Mouse (Mus musculus): ENCODE measurements at regions not wholly inside any gene's neighbourhood (a gene's known extent, or its start where the extent isn't known, plus 50 kb on each side); places are given as distances from the start of the nearest gene placed in this dataset.
"Not testable (repeated sequence)": the region's sequence is repeated elsewhere in the genome, so short reads cannot be mapped to it uniquely, and the experiment has no call there.

GRCm38 (mm10) chr1:164744955-164745608 lies 51.4 kb upstream of the Dpt start:
- no peak for DNase-seq (ENCODE audit: extremely low read depth, insufficient read length, low spot score)

DNA sequence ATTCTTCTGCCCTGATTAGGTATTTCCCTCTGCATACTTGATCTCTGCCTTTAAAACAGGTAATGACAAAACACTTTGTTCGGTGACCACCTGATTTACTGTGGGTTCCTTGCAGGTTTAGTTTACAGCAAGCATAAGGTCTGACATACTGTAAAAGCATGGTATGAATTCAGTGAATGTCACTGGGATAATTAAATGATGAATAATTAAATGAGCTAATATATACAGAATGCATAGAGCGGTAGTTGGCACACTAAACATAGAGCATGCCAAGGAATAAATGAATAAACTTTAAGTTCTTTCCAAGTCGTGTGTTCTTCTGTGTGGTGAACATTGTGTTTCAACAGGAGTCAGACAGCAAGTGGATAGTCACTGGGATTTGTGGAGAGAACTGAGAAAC lies 51.9 kb upstream of the Dpt start:
- DNase-seq (ENCODE audit: extremely low read depth, insufficient read length, low spot score) = no peak

- DNase-seq (ENCODE audit: extremely low read depth, insufficient read length, low spot score) = not testable (repeated sequence)
Measured at GRCm38 (mm10) chr1:164742897-164743296, 53.5 kb upstream of the Dpt start.

DNA sequence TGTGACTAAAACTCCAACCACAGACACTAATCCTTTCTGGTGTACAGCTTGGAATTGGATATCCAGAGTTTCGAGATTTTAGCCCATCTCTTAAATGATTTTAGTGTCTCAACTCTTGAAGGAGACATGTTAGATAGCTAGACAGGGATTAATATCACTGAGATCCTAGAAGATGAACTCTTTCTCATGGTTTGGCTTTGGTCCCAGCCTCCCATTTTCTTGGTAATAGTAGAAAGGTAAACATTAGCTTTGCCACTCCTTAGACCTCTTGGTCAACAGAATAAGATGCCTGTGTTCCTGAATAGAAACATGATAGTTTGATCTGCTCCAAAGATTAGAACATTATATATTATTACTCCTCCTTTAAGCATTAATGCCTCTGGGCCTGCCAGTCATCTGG lies 60.8 kb upstream of the Dpt start:
- DNase-seq (ENCODE audit: extremely low read depth, insufficient read length, low spot score) = no peak

DNA sequence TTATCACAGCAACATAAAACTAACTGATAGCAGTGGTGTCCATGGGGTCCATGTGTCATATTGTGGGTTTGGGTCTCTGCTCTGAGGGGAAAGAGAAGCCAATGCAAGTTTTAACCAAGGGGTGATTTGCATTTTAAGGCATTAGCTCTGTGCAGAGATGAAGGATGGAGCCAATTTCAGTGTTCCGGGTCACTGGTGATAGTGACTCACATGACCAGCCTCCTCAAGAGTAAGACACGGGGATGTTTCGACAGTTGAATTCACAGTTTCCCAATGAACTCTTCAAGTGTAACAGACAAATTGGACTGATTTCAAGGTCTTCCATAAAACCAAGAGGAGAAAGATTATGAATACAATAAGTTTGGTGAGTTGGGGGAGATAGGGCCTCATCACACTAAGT lies 62.7 kb upstream of the Dpt start:
- DNase-seq (ENCODE audit: extremely low read depth, insufficient read length, low spot score) = no peak

- no peak for DNase-seq (ENCODE audit: extremely low read depth, insufficient read length, low spot score)
Measured at GRCm38 (mm10) chr1:164722054-164722453, 74.4 kb upstream of the Dpt start.

- DNase-seq (ENCODE audit: extremely low read depth, insufficient read length, low spot score) = no peak
Measured at GRCm38 (mm10) chr1:164714905-164715304, 81.5 kb upstream of the Dpt start.

DNA sequence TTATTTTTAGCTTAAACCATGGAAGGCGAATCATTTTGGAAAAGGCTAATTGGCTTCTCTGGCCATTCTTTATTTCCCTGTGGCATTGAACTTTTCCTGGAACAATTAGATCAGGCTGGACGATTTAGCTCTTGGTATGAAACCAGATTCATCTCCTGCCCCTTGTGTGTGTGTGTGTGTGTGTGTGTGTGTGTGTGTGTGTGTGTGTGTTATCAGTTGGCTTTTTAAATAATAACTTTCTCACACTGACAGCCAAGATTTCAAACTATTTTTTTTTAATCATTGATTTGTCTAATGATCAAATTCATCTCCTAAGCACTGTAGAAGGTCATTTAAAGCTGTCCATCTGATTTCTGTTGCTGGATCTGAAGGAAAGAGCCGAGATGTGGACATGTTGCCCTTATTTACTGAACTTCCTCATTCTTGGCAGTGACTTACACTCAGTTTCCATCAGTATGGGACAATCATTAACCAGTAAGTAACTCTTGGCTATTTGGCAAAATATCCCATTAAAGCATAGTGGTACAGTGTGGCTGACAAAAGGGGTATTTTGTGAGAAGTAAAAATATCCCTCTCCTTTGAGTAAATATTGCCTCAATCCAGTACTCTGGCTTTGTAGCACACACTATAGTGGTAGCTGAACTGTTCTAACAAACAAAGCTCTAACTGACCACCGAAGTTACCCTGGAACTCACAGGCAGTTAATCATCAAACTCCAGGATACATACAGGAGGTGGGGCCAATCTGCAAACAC lies 82.5 kb upstream of the Dpt start:
- no peak for DNase-seq (ENCODE audit: extremely low read depth, insufficient read length, low spot score)

DNA sequence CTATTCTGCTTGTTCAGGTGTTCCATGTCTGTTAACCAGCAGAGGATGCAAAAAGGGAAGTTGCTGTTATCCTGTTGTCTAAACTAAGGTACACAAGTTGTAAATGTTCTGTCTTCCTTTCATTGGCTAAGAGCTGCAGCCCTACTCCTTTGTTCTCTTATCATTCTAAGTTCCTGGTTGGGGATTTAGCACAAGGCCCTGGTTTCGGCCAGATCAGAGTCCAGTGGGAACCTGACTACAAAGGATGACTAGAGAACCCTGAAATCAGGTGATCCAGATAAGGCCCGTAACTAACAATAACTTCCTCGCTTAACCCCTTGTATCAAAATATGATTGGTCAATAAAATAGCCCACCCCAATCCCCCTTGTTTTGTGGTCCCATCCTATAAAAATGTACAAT lies 83.9 kb upstream of the Dpt start:
- no peak for DNase-seq (ENCODE audit: extremely low read depth, insufficient read length, low spot score)

- DNase-seq (ENCODE audit: extremely low read depth, insufficient read length, low spot score) = no peak
Measured at GRCm38 (mm10) chr1:164704397-164705091, 91.9 kb upstream of the Dpt start.

DNA sequence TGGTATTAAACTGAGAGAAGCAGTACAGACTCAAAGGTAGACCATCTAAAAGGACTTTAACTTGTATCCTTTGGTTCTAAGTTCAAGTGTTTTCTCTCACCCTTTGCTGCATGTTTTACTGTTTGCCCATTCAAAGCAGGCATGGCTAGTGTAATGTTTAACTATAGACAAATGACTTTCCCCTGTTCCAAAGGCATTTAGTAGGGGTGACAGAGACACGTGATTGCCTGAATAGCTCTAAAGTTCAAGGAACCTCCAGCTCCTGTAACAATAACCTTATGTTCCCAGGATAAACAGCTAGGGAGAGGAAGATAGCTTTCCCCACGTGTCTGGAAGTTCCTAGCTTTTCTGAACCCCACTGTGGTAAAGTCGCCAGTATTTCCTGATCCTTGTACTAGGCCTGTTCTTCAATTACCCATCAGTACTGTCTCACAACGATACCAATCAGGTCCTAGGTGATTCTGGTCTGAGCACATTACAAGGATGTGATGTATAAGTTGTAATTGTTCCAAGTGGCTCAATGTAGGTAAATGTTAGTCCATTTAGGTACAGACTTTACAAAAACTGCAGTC lies 92.8 kb upstream of the Dpt start:
- DNase-seq (ENCODE audit: extremely low read depth, insufficient read length, low spot score) = no peak

GRCm38 (mm10) chr1:164690055-164690454 lies 106.4 kb upstream of the Dpt start:
- DNase-seq (ENCODE audit: extremely low read depth, insufficient read length, low spot score) = no peak

- no peak for DNase-seq (ENCODE audit: extremely low read depth, insufficient read length, low spot score)
Measured at GRCm38 (mm10) chr1:164689311-164689710, 107.1 kb upstream of the Dpt start.

DNA sequence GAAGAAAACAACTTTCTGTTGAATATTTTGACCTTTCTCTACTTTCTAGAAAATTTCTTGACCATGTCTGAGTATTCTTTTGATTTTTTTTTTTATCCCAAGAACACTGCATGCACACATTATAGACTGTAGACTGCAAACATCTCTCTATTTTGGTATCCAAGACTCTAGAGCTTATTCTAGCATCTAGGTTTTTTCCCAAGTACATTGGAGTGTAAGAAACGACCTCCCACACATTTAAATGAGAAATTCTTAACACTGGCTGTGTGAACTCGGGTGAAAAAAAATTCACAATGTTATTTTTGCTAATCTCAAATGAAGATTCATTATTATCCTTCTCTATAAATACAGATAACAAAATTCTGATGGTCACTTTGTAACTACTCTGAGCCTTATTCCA lies 112.0 kb upstream of the Dpt start:
- no peak for DNase-seq (ENCODE audit: extremely low read depth, insufficient read length, low spot score)

GRCm38 (mm10) chr1:164683788-164684187 lies 112.7 kb upstream of the Dpt start:
- DNase-seq (ENCODE audit: extremely low read depth, insufficient read length, low spot score) = no peak

GRCm38 (mm10) chr1:164682867-164683599 lies 113.4 kb upstream of the Dpt start:
- DNase-seq (ENCODE audit: extremely low read depth, insufficient read length, low spot score) = no peak

DNA sequence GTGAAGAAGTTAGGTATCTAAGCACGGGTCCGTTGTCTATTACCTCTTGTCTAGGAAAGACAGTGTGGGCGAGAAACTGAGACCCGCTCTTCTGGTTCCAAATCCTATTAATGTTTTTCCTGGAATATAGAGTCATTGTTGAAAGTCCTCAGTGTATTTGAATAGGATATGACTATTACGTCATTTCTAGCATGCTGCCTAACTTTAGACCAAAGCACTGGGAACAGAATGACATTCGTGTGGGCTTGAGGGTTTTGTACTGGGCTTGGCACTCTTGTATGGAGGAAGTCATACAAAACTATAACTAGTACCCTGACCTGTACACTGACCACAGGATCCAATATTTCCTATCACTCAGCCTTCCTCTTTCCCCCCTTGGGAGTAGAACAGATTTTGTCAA lies 114.0 kb upstream of the Dpt start:
- no peak for DNase-seq (ENCODE audit: extremely low read depth, insufficient read length, low spot score)

GRCm38 (mm10) chr1:164681582-164681981 lies 114.9 kb upstream of the Dpt start:
- DNase-seq (ENCODE audit: extremely low read depth, insufficient read length, low spot score) = no peak

GRCm38 (mm10) chr1:164678303-164678702 lies 118.1 kb upstream of the Dpt start:
- no peak for DNase-seq (ENCODE audit: extremely low read depth, insufficient read length, low spot score)

DNA sequence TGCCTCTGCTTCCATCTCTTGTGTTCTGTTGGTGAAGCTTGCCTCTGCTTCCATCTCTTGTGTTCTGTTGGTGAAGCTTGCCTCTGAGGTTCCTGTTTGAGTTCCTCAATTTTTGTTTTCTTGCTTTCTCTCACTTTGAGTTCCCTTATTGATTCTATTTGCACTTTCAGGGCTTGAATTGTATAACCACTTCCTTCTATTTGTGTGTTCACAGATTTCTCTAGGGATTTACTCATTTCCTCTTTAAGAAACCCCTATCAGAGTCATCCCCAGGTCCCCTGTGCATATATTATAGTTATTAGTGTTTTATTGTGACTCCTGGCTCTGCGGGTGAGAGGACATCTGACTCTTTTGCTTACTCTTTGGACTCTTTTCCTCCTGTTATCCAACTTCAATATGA lies 144.2 kb upstream of the Dpt start:
- DNase-seq (ENCODE audit: extremely low read depth, insufficient read length, low spot score) = no peak

DNA sequence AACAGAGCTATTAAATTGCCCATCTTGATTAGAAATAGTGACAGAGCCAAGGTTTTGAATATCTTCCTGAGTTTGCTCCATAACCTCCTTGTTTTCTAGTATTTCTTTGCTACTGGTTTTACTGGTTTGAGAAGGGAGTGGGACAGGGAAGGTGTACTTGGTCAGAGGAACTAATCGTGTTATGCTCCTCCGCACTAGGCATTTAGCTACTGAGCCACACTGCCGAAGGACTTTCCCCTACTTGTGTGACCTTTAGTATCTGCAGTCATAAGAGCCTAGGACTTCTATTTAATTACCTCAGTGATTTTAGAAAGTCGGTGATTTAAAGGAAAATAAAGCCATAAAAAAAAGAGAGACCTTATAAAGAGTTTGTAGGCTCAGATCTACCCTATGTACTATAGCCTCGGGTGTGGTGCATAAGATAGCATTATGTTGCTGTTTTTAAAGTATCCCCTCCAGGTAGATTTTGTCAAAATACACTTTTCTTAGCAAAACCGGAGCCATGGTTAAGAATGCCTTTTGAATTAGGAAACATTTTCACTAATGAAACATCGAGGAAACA lies 158.5 kb upstream of the Dpt start:
- no peak for DNase-seq (ENCODE audit: extremely low read depth, insufficient read length, low spot score)
